Mouse (Mus musculus) adrenal gland, postnatal 14 days (tissue): ENCODE results near the gene Trak1. TPM values are rescaled to one million over a fixed set of nuclear protein-coding genes. Genes with fewer than 3 reads are reported as not detected.
A peak's percentile ranks its signal among the peaks of the same experiment; 100 is the strongest.

Experiments
- DNase-seq: peaks from one replicate; pipeline ENCODE4 v3.0.0; 2021; ENCODE audit warnings: mixed read lengths
- total RNA-seq: library from RNA; stranded (reverse); gene quantifications from 2 replicates; pipeline ENCODE4 v1.2.3, GENCODE M21; 2021

Gene Trak1
- total RNA-seq, 1 experiment from 2014 or later, result 84.0 TPM

- no peak for DNase-seq
These were observed 74.8 kb downstream of the Trak1 start for GRCm38 (mm10) chr9:121371946-121372646.

- no peak for DNase-seq
These were observed 75.8 kb downstream of the Trak1 start for GRCm38 (mm10) chr9:121373107-121373506.

GRCm38 (mm10) chr9:121373512-121373911 is 76.2 kb downstream of the Trak1 start:
- no peak for DNase-seq

GRCm38 (mm10) chr9:121374076-121374863 is 77.0 kb downstream of the Trak1 start:
- DNase-seq, result peak; percentile 74

GRCm38 (mm10) chr9:121374864-121375255 is 77.6 kb downstream of the Trak1 start:
- DNase-seq, result no peak

GRCm38 (mm10) chr9:121376094-121376493 is 78.8 kb downstream of the Trak1 start:
- DNase-seq, result no peak

- DNase-seq, result no peak
These were observed 83.1 kb downstream of the Trak1 start for GRCm38 (mm10) chr9:121380310-121380920.

GRCm38 (mm10) chr9:121381678-121382297 is 84.5 kb downstream of the Trak1 start:
- DNase-seq, result no peak

GRCm38 (mm10) chr9:121382568-121382967 is 85.3 kb downstream of the Trak1 start:
- no peak for DNase-seq

GRCm38 (mm10) chr9:121383180-121383586 is 85.9 kb downstream of the Trak1 start:
- DNase-seq, result peak; percentile 48

GRCm38 (mm10) chr9:121384620-121385019 is 87.3 kb downstream of the Trak1 start:
- DNase-seq, result no peak

- DNase-seq, result peak; percentile 85
These were observed 87.9 kb downstream of the Trak1 start for GRCm38 (mm10) chr9:121385091-121385748.

GRCm38 (mm10) chr9:121385749-121386350 is 88.5 kb downstream of the Trak1 start:
- DNase-seq, result no peak

GRCm38 (mm10) chr9:121387539-121388272 is 90.4 kb downstream of the Trak1 start:
- DNase-seq, result no peak

GRCm38 (mm10) chr9:121388273-121388931 is 91.1 kb downstream of the Trak1 start:
- no peak for DNase-seq

GRCm38 (mm10) chr9:121389258-121389657 is 92.0 kb downstream of the Trak1 start:
- no peak for DNase-seq

GRCm38 (mm10) chr9:121391898-121392297 is 94.6 kb downstream of the Trak1 start:
- no peak for DNase-seq

- peak; percentile 79 for DNase-seq
These were observed 95.1 kb downstream of the Trak1 start for GRCm38 (mm10) chr9:121392427-121392826.

- DNase-seq, result no peak
These were observed 95.8 kb downstream of the Trak1 start for GRCm38 (mm10) chr9:121393104-121393503.

GRCm38 (mm10) chr9:121394882-121395281 is 97.6 kb downstream of the Trak1 start:
- no peak for DNase-seq
